Mouse (Mus musculus): ENCODE measurements around the gene Taok1. TPM values are rescaled to one million over a fixed set of nuclear protein-coding genes. Genes with fewer than 3 reads are reported as not detected.
A peak's percentile ranks its signal among the peaks of the same experiment; 100 is the strongest.

Taok1 gene
- polyA plus RNA-seq, 1 experiment, result 0.13 TPM

DNA sequence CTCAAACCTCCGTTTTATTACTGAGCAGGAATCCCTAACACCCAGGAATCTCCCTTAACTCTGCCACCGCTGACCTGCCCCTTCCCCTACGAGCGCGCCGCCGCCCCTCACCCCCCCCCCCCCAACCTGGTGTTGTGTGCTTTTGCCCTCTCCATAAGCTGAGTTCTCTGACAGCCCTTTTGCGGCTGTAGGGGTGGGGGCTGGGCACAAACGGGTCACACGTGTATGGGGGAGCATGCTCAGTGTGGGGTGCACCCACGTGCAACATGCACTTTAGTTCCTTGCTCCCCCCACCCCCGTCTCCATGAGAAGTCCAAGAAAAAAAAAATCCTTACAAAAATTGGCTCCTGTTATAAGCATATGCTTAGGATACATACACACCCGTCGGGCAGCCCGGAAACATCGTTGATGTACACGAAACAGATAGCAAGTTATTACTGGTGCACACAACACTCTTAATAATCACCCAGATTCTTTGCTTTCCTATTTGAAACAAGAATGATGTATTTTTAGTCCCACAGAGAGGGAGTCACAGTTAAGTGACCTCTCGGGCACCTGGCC is 115.2 kb downstream of the Taok1 start:
- peaks cover 73% of the 10 kb centered on the region for H3K4me1 ChIP-seq (ENCODE audit: control insufficient read depth)
- H3K36me3 ChIP-seq (ENCODE audit: control insufficient read depth), result peaks cover 4% of the 10 kb centered on the region; the same call in 1 of the 2 replicates
- TF ChIP-seq TAL1 (IDR thresholded peaks at IDR 0.05; ENCODE audit: low read length) (no peak), GATA1 (IDR thresholded peaks at IDR 0.05; ENCODE audit: low read length) (no peak)
- H3K27me3 ChIP-seq (ENCODE audit: control insufficient read depth), result peaks cover 50% of the 10 kb centered on the region
- peaks cover 2% of the 10 kb centered on the region; the same call in 1 of the 2 replicates for H3K9me3 ChIP-seq (ENCODE audit: control insufficient read depth, low read length)
- peak overlapping the region; percentile 65 for H3K4me3 ChIP-seq (replicated peaks)

DNA sequence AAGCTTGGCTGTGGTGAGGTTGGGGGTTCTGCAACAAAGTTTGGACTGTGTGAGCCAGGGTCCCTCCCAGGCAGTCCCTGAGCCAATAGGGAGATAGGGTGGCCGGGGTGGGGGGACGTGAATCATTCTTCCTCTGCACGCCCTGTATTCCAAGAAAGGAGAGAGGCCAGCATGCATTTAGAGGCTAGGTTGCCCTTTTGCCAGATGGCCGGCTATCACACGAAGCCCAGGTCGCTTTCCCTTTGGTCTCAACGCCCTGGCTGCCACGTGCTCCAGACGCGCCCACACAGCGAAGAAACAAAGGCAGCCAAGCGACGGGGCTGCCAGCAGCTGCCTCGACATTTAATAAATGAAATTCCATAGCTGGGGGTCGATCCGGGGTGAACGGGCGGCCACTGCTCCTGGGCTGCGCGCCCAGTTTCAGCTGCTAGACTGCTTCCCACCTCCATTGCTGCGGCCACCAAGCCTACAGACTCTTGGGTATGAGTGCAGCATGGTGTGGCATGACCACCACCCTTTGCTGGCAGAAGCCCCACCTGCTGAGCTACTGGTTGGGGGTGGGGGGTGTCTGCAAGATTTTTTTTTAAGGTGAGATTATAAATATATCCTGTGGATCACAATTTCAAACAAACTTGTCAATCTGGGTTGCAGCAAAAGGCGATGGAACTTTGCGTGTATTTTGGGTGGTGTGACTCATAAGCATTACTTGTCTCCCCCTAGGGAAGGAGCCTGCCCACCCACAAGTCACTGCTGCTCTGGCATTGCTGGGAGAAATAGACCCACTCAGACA is 115.9 kb downstream of the Taok1 start:
- no peaks in the 10 kb centered on the region for H3K36me3 ChIP-seq (ENCODE audit: control insufficient read depth)
- TF ChIP-seq GATA1 (IDR thresholded peaks at IDR 0.05; ENCODE audit: low read length) (no peak), TAL1 (IDR thresholded peaks at IDR 0.05; ENCODE audit: low read length) (no peak)
- peaks cover 2% of the 10 kb centered on the region; the same call in 1 of the 2 replicates for H3K9me3 ChIP-seq (ENCODE audit: control insufficient read depth, low read length)
- H3K4me3 ChIP-seq (replicated peaks), result peak overlapping the region; percentile 65
- H3K27me3 ChIP-seq (ENCODE audit: control insufficient read depth), result peaks cover 50% of the 10 kb centered on the region
- peaks cover 66% of the 10 kb centered on the region for H3K4me1 ChIP-seq (ENCODE audit: control insufficient read depth)

DNA sequence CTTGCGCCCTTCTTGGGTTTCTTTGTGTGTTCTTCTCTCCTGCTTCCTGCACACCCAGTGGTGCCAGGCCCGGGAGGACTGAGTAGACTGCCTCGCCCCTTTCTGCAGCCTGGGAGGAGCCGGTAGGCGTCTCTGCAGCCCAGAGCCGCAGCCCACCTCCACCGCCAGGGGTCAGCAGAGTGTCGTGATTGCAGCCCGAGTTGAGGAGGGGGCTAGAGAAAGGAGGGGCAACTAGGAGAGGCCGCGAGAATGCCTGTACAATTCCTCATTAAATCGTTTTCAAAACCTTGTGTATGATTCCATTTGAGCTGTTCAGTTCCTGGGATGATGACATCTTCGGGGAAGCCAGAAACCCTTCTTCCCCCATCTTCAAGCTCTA is 116.5 kb downstream of the Taok1 start:
- Histone ChIP-seq H3K4me3 (replicated peaks) (peak overlapping the region; percentile 65), H3K4me1 (ENCODE audit: control insufficient read depth) (peaks cover 64% of the 10 kb centered on the region)
- TF ChIP-seq TAL1 (IDR thresholded peaks at IDR 0.05; ENCODE audit: low read length), result no peak
- no peak for TF ChIP-seq GATA1 (IDR thresholded peaks at IDR 0.05; ENCODE audit: low read length)

DNA sequence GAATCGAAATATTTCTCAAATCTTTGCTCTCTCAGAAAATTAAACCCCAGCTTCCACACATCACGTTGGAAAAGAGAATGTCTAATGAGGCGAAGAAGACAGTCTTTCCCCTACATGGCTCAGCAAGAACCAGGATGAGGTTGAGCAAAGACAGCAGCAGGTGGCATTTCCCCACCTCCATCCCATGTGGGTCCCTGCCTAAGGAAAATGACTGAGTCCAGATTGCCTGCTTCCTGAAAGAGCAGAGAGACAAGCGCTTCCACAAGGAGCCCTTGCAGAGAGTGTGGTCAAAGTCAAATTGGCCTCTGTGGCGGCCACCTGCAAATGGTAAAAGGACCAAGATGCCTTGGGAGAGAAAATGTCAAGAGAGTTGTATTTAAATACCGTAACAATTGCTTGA is 117.2 kb downstream of the Taok1 start:
- TF ChIP-seq GATA1 (IDR thresholded peaks at IDR 0.05; ENCODE audit: low read length), result no peak
- no peak for TF ChIP-seq TAL1 (IDR thresholded peaks at IDR 0.05; ENCODE audit: low read length)
- peaks cover 50% of the 10 kb centered on the region for H3K27me3 ChIP-seq (ENCODE audit: control insufficient read depth)
- H3K4me1 ChIP-seq (ENCODE audit: control insufficient read depth), result peaks cover 60% of the 10 kb centered on the region
- H3K4me3 ChIP-seq (replicated peaks), result no peak overlapping the region
- H3K9me3 ChIP-seq (ENCODE audit: control insufficient read depth, low read length), result peaks cover 2% of the 10 kb centered on the region; the same call in 1 of the 2 replicates
- no peaks in the 10 kb centered on the region for H3K36me3 ChIP-seq (ENCODE audit: control insufficient read depth)

More for the DNA sequence above, 116.5 kb downstream of the Taok1 start:
- peaks cover 50% of the 10 kb centered on the region for H3K27me3 ChIP-seq (ENCODE audit: control insufficient read depth)
- H3K9me3 ChIP-seq (ENCODE audit: control insufficient read depth, low read length), result peaks cover 2% of the 10 kb centered on the region; the same call in 1 of the 2 replicates
- no peaks in the 10 kb centered on the region for H3K36me3 ChIP-seq (ENCODE audit: control insufficient read depth)

DNA sequence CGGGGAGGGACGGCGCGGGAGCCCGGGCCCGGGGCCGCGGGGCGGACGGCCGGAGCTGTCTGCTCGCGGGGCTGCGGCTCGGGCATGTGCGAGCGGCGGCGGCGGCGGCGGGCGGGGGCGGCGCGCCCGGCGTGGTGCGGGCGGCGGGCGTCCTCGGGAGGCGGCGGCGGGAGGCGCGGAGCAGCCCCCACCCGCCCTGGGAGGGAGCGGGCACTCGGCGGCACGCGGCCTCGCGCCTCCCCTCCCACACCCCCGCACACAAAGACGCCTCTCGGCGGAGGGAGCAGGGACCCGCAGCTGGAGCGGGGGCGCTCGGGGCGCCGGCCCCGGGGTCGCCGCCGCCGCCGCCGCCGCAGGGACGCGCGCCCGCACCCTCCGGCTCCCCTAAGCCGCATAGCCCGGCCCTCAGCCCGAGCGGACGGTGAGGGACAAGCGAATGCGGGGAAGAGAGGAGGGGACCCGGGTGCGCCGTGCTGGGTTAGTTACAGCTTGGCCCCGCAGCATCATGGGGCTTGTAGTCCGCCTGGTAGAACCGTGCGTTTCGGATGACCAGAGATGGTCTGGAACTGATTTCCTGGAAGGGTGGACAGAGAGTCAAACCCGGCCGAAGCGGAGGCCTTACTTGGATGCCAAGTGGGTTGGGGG is 117.9 kb downstream of the Taok1 start, which contains the start of gene Ankrd13b:
Gene Ankrd13b (minus strand): TSS at position 88 of the 645 bp plus-strand sequence.
- Histone ChIP-seq H3K4me1 (ENCODE audit: control insufficient read depth) (peaks cover 54% of the 10 kb centered on the region), H3K4me3 (replicated peaks) (peak within 1 kb of the TSS; percentile 64), H3K27me3 (ENCODE audit: control insufficient read depth) (peaks cover 50% of the 10 kb centered on the region), H3K9me3 (ENCODE audit: control insufficient read depth, low read length) (peaks cover 2% of the 10 kb centered on the region; the same call in 1 of the 2 replicates), H3K36me3 (ENCODE audit: control insufficient read depth) (no peaks in the 10 kb centered on the region)
- no peak for TF ChIP-seq TAL1 (IDR thresholded peaks at IDR 0.05; ENCODE audit: low read length)
- no peak for TF ChIP-seq GATA1 (IDR thresholded peaks at IDR 0.05; ENCODE audit: low read length)

DNA sequence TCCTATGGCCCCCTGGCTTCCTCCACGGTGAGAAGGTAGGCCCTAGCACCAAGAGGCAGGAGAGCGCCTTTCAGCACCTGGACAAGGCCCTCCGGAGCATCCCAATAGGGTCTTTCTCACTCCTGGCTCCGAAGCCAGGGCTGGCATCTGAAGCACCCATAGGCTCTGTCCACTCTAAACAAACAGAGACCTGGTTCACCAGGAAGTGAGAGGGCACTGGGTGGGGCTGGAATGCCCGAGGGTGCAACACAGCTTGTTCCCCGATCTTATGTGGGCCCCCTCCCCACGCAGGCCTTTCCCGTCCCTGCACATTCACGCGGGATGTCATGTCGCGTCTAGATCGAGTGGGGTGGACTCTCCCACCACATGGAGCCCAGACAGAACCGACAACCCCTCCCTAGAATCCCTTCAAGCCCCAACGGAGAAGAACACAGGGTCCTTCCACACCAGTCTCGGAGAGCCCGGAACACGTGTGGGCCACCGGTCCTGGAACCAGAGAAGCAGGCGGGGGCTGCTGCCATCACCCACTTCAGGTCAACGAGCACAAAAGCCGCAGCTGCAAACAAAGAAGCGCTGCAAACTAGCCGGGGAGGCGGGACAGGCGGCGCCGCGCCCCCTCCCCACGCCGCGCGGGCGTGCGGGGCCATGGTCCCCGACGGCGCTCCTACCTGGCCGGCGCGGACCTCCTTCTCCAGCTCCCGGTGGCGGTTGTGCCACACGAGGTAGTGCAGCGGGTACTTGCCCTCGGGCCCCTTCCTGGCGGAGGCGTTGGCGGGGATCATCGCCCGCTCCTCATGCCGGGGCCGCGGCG is 118.6 kb downstream of the Taok1 start:
- H3K4me3 ChIP-seq (replicated peaks), result peak overlapping the region; percentile 64
- H3K36me3 ChIP-seq (ENCODE audit: control insufficient read depth), result no peaks in the 10 kb centered on the region
- peaks cover 50% of the 10 kb centered on the region for H3K27me3 ChIP-seq (ENCODE audit: control insufficient read depth)
- TF ChIP-seq TAL1 (IDR thresholded peaks at IDR 0.05; ENCODE audit: low read length) (no peak), GATA1 (IDR thresholded peaks at IDR 0.05; ENCODE audit: low read length) (no peak)
- peaks cover 2% of the 10 kb centered on the region; the same call in 1 of the 2 replicates for H3K9me3 ChIP-seq (ENCODE audit: control insufficient read depth, low read length)
- peaks cover 46% of the 10 kb centered on the region for H3K4me1 ChIP-seq (ENCODE audit: control insufficient read depth)

DNA sequence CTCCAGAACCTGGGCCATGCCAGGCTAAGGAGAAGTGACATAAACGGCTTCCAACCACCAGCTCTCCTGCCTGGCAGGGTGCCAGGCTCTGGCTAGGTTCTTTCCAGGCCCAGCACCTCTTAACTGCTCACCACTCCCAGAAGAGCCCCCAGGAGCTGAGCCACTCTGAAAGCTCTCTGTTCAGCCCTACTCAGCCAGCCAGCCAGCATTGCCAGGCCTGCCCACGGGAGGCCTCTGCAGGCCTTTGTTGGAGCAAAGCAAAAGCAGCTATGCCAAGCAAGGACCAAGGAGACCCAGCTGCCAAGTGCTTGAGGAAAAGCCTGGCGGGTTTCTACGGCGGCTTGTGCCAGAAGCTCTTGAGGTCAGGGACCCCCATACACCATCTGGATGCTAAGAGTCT is 120.8 kb downstream of the Taok1 start:
- peaks cover 2% of the 10 kb centered on the region; the same call in 1 of the 2 replicates for H3K9me3 ChIP-seq (ENCODE audit: control insufficient read depth, low read length)
- no peak for TF ChIP-seq GATA1 (IDR thresholded peaks at IDR 0.05; ENCODE audit: low read length)
- TF ChIP-seq TAL1 (IDR thresholded peaks at IDR 0.05; ENCODE audit: low read length), result no peak
- H3K4me1 ChIP-seq (ENCODE audit: control insufficient read depth), result peaks cover 30% of the 10 kb centered on the region
- no peaks in the 10 kb centered on the region for H3K36me3 ChIP-seq (ENCODE audit: control insufficient read depth)
- H3K27me3 ChIP-seq (ENCODE audit: control insufficient read depth), result peaks cover 44% of the 10 kb centered on the region
- H3K4me3 ChIP-seq (replicated peaks), result no peak overlapping the region

DNA sequence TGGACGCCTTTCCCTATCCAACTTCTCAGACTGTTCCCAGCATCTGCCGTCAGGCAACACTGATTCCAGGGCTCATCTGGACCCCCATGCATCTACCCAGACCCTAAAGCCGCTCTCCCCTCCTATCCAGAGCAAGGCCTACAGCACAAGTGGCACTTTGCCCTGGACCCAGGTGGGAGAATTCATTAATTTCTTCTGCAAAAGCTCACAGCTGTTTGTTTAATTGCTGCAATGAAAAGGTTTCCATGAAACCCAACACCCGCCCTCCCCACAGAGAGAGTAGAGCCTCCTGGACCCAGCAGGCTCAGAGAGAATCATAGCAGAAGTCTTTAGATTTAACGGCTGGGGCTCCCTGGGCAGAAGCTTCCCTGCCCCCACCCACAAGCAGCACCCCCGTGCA is 122.4 kb downstream of the Taok1 start:
- Histone ChIP-seq H3K27me3 (ENCODE audit: control insufficient read depth) (peaks cover 28% of the 10 kb centered on the region), H3K9me3 (ENCODE audit: control insufficient read depth, low read length) (peaks cover 2% of the 10 kb centered on the region; the same call in 1 of the 2 replicates)
- TF ChIP-seq TAL1 (IDR thresholded peaks at IDR 0.05; ENCODE audit: low read length), result no peak
- TF ChIP-seq GATA1 (IDR thresholded peaks at IDR 0.05; ENCODE audit: low read length), result no peak

More for the DNA sequence above, 122.4 kb downstream of the Taok1 start:
- Histone ChIP-seq H3K36me3 (ENCODE audit: control insufficient read depth) (no peaks in the 10 kb centered on the region), H3K4me1 (ENCODE audit: control insufficient read depth) (peaks cover 15% of the 10 kb centered on the region), H3K4me3 (replicated peaks) (no peak overlapping the region)
